Mouse (Mus musculus) MEL (cell line): ENCODE measurements around the gene Arhgef3.

Experiments used
- CTCF ChIP-seq, 3 experiments: IDR thresholded peaks in 2 of 3; conservative IDR thresholded peaks in 1 of 3; 2 replicates each; pipeline ENCODE4 v1.5.1; 2011 to 2012; ENCODE audit warnings: low read length in 3 of 3, low read depth in 2 of 3, mild to moderate bottlenecking in 2 of 3, improper control_type of control experiment in 1 of 3, inconsistent platforms in 1 of 3, mixed read lengths in 1 of 3, moderate library complexity in 1 of 3; ENCODE audit not compliant: control insufficient read depth in 1 of 3, insufficient read depth in 1 of 3, poor library complexity in 1 of 3, severe bottlenecking in 1 of 3
- EP300 ChIP-seq, 2 experiments: IDR thresholded peaks; 2 replicates each; pipeline ENCODE4 v1.6.1; 2011; ENCODE audit warnings: improper control_type of control experiment in 2 of 2, low read length in 2 of 2, low read depth in 1 of 2, mild to moderate bottlenecking in 1 of 2
- GABPA ChIP-seq: IDR thresholded peaks from 2 replicates; pipeline ENCODE4 v1.6.1; 2012; ENCODE audit warnings: low read depth, mild to moderate bottlenecking, inconsistent platforms, low read length, improper control_type of control experiment, moderate library complexity
- MXI1 ChIP-seq: IDR thresholded peaks from 2 replicates; pipeline ENCODE4 v1.6.1; 2011; ENCODE audit warnings: mild to moderate bottlenecking, low read depth, low read length, improper control_type of control experiment
- POLR2A ChIP-seq, 2 experiments: IDR thresholded peaks; 2 replicates each; pipeline ENCODE4 v1.6.1; 2011 to 2012; ENCODE audit warnings: low read length in 2 of 2, mild to moderate bottlenecking in 2 of 2, control low read depth in 1 of 2, improper control_type of control experiment in 1 of 2, low read depth in 1 of 2, moderate library complexity in 1 of 2; ENCODE audit not compliant: control insufficient read depth in 1 of 2, insufficient read depth in 1 of 2, poor library complexity in 1 of 2
- SIN3A ChIP-seq: IDR thresholded peaks from 2 replicates; pipeline ENCODE4 v1.6.1; 2012; ENCODE audit warnings: low read length, improper control_type of control experiment, inconsistent platforms
- TAL1 ChIP-seq: IDR thresholded peaks from 2 replicates; pipeline ENCODE4 v1.6.1; 2012; ENCODE audit warnings: mild to moderate bottlenecking, inconsistent platforms, low read length, moderate library complexity, mixed read lengths
- UBTF ChIP-seq: IDR thresholded peaks from 2 replicates; pipeline ENCODE4 v1.6.1; 2012; ENCODE audit warnings: low read depth, mild to moderate bottlenecking, inconsistent platforms, low read length, improper control_type of control experiment, moderate library complexity, borderline replicate concordance; ENCODE audit not compliant: insufficient read depth
- ZC3H11A ChIP-seq: IDR thresholded peaks from 2 replicates; pipeline ENCODE4 v1.6.1; 2012; ENCODE audit warnings: low read depth, mild to moderate bottlenecking, inconsistent platforms, low read length, improper control_type of control experiment

- no peak for TF ChIP-seq GABPA
- no peak for TF ChIP-seq TAL1
- TF ChIP-seq POLR2A (IDR thresholded peaks at IDR 0.05; ENCODE audit: control insufficient read depth in 1 of 2, insufficient read depth in 1 of 2, low read depth in 1 of 2, low read length in 2 of 2, poor library complexity in 1 of 2), result no peak
- no peak for TF ChIP-seq SIN3A
- no peak for TF ChIP-seq ZC3H11A
- no peak for TF ChIP-seq MXI1
- no peak for TF ChIP-seq CTCF (IDR thresholded peaks at IDR 0.05 in 2 of 3, conservative IDR thresholded peaks at IDR 0.05 in 1 of 3; ENCODE audit: control insufficient read depth in 1 of 3, insufficient read depth in 1 of 3, low read depth in 2 of 3, low read length in 3 of 3, poor library complexity in 1 of 3, severe bottlenecking in 1 of 3)
- TF ChIP-seq EP300 (IDR thresholded peaks at IDR 0.05; ENCODE audit: low read depth in 1 of 2, low read length in 2 of 2), result no peak
- TF ChIP-seq UBTF, result no peak
Observed at GRCm38 (mm10) chr14:27405947-27406346, 291.2 kb downstream of the Arhgef3 start.
